Comparison of ENCODE assay signal across 26 mouse cellular contexts in the genomic region with DNA sequence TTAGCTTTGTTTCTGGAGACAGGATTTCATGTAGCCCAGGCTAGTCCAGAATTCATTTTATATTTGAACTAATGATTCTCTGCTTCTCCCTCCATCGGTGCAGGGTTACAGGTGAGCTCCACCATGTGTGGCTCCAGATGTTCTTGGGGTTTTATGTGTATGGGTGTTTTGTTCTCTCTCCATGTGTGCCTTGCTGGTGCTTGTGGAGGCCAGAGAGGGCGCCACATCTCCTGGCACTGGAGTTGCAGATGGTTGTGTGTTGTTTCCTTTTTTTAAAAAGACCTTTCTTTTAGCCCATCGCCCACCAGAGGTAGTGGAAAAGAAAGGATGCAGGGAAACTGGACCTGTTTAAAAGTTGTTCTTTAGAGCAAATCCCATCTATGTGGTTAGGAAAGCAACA. TPM values are rescaled to one million over a fixed set of nuclear protein-coding genes. Genes with fewer than 3 reads are reported as not detected.
DNase-seq lines count a peak whose midpoint lies in the region; ATAC-seq and TF ChIP-seq lines count a peak whose summit lies in the region.
"Had no signal": no experiment of that assay in that cellular context is flagged by ENCODE, and none has a peak within 500 bp of the region (broad histone marks: within the 10 kb centered on the region; RNA-seq: fewer than 3 reads in every experiment).

No protein-coding gene starts in this region.

- TF ChIP-seq CTCF in kidney, postnatal 0 days (IDR thresholded peaks at IDR 0.05; ENCODE audit: low read depth), result peak; percentile 26
- no peak for TF ChIP-seq CTCF in kidney, adult 2 months (conservative IDR thresholded peaks at IDR 0.05; ENCODE audit: insufficient read depth, insufficient read length, low read depth, low read length)
- peak; percentile 27; the same call in 1 of the 2 replicates for TF ChIP-seq CTCF in stomach, postnatal 0 days (IDR thresholded peaks at IDR 0.05; ENCODE audit: low read depth)

- H3K4me1 ChIP-seq in forebrain, embryonic 11.5 days (replicated peaks; ENCODE audit: control insufficient read depth, insufficient read depth, low read length), result no peaks in the 10 kb centered on the region
- H3K4me1 ChIP-seq in forebrain, embryonic 14.5 days (ENCODE audit: control insufficient read depth, insufficient read depth, low read length), result no peaks in the 10 kb centered on the region
- H3K4me1 ChIP-seq in kidney, postnatal 0 days (replicated peaks; ENCODE audit: insufficient read depth, low read length), result no peaks in the 10 kb centered on the region
- H3K4me1 ChIP-seq in kidney, adult 2 months (ENCODE audit: control insufficient read depth, insufficient read depth, low read length), result no peaks in the 10 kb centered on the region
- no peaks in the 10 kb centered on the region for H3K4me1 ChIP-seq in midbrain, embryonic 11.5 days (ENCODE audit: control insufficient read depth, insufficient read depth, low read length)
- H3K4me1 ChIP-seq in midbrain, embryonic 16.5 days (ENCODE audit: control insufficient read depth, insufficient read depth, low read length), result no peaks in the 10 kb centered on the region
- no peaks in the 10 kb centered on the region for H3K4me1 ChIP-seq in stomach, postnatal 0 days (replicated peaks; ENCODE audit: control insufficient read depth, insufficient read depth)

- H3K4me3 ChIP-seq in forebrain, embryonic 11.5 days (ENCODE audit: low read depth, low read length), result no peak overlapping the region
- no peak overlapping the region for H3K4me3 ChIP-seq in forebrain, embryonic 14.5 days (ENCODE audit: low read depth, low read length)
- no peak overlapping the region for H3K4me3 ChIP-seq in kidney, postnatal 0 days (replicated peaks; ENCODE audit: low read depth, low read length)
- H3K4me3 ChIP-seq in kidney, adult 2 months (ENCODE audit: insufficient read depth, low read depth, low read length), result no peak overlapping the region
- no peak overlapping the region for H3K4me3 ChIP-seq in midbrain, embryonic 11.5 days (ENCODE audit: low read depth, low read length)
- H3K4me3 ChIP-seq in midbrain, embryonic 16.5 days (ENCODE audit: low read depth, low read length), result no peak overlapping the region
- no peak overlapping the region for H3K4me3 ChIP-seq in stomach, postnatal 0 days (ENCODE audit: low read depth, low read length)
- H3K4me3 ChIP-seq: gastrocnemius, adult 2 months; limb, embryonic 13.5 days had no signal

- ATAC-seq in forebrain, embryonic 11.5 days (replicated peaks; ENCODE audit: low FRiP score), result no peak
- ATAC-seq in forebrain, embryonic 14.5 days, result no peak
- no peak for ATAC-seq in kidney, postnatal 0 days (replicated peaks; ENCODE audit: low FRiP score, low read depth)
- ATAC-seq in midbrain, embryonic 11.5 days (ENCODE audit: low FRiP score), result no peak
- ATAC-seq in midbrain, embryonic 16.5 days, result no peak
- no peak for ATAC-seq in stomach, postnatal 0 days (ENCODE audit: low FRiP score, low TSS enrichment)
- no peak for ATAC-seq in monocyte, adult 5-6 weeks (replicated peaks; ENCODE audit: insufficient number of reproducible peaks, low FRiP score, low TSS enrichment, poor library complexity, severe bottlenecking)

- no peak overlapping the region for H3K4me2 ChIP-seq in forebrain, embryonic 11.5 days (ENCODE audit: low read depth, low read length, severe bottlenecking)
- no peak overlapping the region for H3K4me2 ChIP-seq in forebrain, embryonic 14.5 days (ENCODE audit: low read length)
- no peak overlapping the region for H3K4me2 ChIP-seq in kidney, postnatal 0 days (ENCODE audit: low read length)
- H3K4me2 ChIP-seq in midbrain, embryonic 11.5 days, result no peak overlapping the region
- H3K4me2 ChIP-seq in midbrain, embryonic 16.5 days (ENCODE audit: low read length), result no peak overlapping the region
- H3K4me2 ChIP-seq in stomach, postnatal 0 days (replicated peaks; ENCODE audit: low read depth), result no peak overlapping the region
- H3K4me2 ChIP-seq: heart, embryonic 11.5 days; hindbrain, embryonic 14.5 days; limb, embryonic 13.5 days; liver, embryonic 11.5 days had no signal

- H3K27me3 ChIP-seq in forebrain, embryonic 11.5 days (ENCODE audit: control insufficient read depth, insufficient read depth, low read length), result no peaks in the 10 kb centered on the region
- H3K27me3 ChIP-seq in forebrain, embryonic 14.5 days (replicated peaks; ENCODE audit: control insufficient read depth, insufficient read depth, low read length), result no peaks in the 10 kb centered on the region
- peaks cover 4% of the 10 kb centered on the region; the same call in 1 of the 2 replicates for H3K27me3 ChIP-seq in kidney, postnatal 0 days (ENCODE audit: insufficient read depth, low read length)
- H3K27me3 ChIP-seq in kidney, adult 2 months (replicated peaks; ENCODE audit: control insufficient read depth, insufficient read depth, low read length), result no peaks in the 10 kb centered on the region
- no peaks in the 10 kb centered on the region for H3K27me3 ChIP-seq in midbrain, embryonic 11.5 days (ENCODE audit: control insufficient read depth, insufficient read depth, low read length)
- H3K27me3 ChIP-seq in midbrain, embryonic 16.5 days (ENCODE audit: control insufficient read depth, insufficient read depth, low read depth, low read length), result no peaks in the 10 kb centered on the region
- no peaks in the 10 kb centered on the region for H3K27me3 ChIP-seq in stomach, postnatal 0 days (ENCODE audit: control insufficient read depth, insufficient read depth, low read length)

- TF ChIP-seq EP300 in stomach, postnatal 0 days (optimal IDR thresholded peaks at IDR 0.05), result no peak

- H3K36me3 ChIP-seq in forebrain, embryonic 11.5 days (ENCODE audit: control insufficient read depth, insufficient read depth, low read length), result no peaks in the 10 kb centered on the region
- H3K36me3 ChIP-seq in forebrain, embryonic 14.5 days (ENCODE audit: control insufficient read depth, insufficient read depth, low read length), result no peaks in the 10 kb centered on the region
- H3K36me3 ChIP-seq in kidney, postnatal 0 days (ENCODE audit: insufficient read depth, low read length), result no peaks in the 10 kb centered on the region
- no peaks in the 10 kb centered on the region for H3K36me3 ChIP-seq in kidney, adult 2 months (ENCODE audit: control insufficient read depth, insufficient read depth, low read length)
- no peaks in the 10 kb centered on the region for H3K36me3 ChIP-seq in midbrain, embryonic 11.5 days (ENCODE audit: control insufficient read depth, insufficient read depth, low read length)
- no peaks in the 10 kb centered on the region for H3K36me3 ChIP-seq in midbrain, embryonic 16.5 days (ENCODE audit: control insufficient read depth, insufficient read depth, low read length)
- no peaks in the 10 kb centered on the region for H3K36me3 ChIP-seq in stomach, postnatal 0 days (ENCODE audit: control insufficient read depth, insufficient read depth, low read length)
- H3K36me3 ChIP-seq: limb, embryonic 13.5 days had no signal

- TF ChIP-seq POLR2A in kidney, adult 2 months (IDR thresholded peaks at IDR 0.05; ENCODE audit: low read depth, low read length), result no peak

- no peak overlapping the region for H3K9ac ChIP-seq in forebrain, embryonic 11.5 days (ENCODE audit: low read length)
- no peak overlapping the region for H3K9ac ChIP-seq in forebrain, embryonic 14.5 days (ENCODE audit: low read length)
- H3K9ac ChIP-seq in kidney, postnatal 0 days (ENCODE audit: low read depth, low read length), result no peak overlapping the region
- no peak overlapping the region for H3K9ac ChIP-seq in midbrain, embryonic 11.5 days (ENCODE audit: low read length)
- no peak overlapping the region for H3K9ac ChIP-seq in midbrain, embryonic 16.5 days (ENCODE audit: low read depth, low read length)
- H3K9ac ChIP-seq in stomach, postnatal 0 days (ENCODE audit: low read length), result no peak overlapping the region
- H3K9ac ChIP-seq: hindbrain, embryonic 14.5 days; limb, embryonic 13.5 days had no signal

- no peak overlapping the region for H3K27ac ChIP-seq in forebrain, embryonic 11.5 days (ENCODE audit: low read depth, low read length)
- no peak overlapping the region for H3K27ac ChIP-seq in forebrain, embryonic 14.5 days (ENCODE audit: low read depth, low read length)
- H3K27ac ChIP-seq in kidney, postnatal 0 days, result no peak overlapping the region
- no peak overlapping the region for H3K27ac ChIP-seq in kidney, adult 2 months (ENCODE audit: insufficient read depth, low read depth, low read length)
- H3K27ac ChIP-seq in midbrain, embryonic 11.5 days (ENCODE audit: low read depth, low read length), result no peak overlapping the region
- H3K27ac ChIP-seq in midbrain, embryonic 16.5 days (ENCODE audit: low read length), result no peak overlapping the region
- no peak overlapping the region for H3K27ac ChIP-seq in stomach, postnatal 0 days (replicated peaks)
- H3K27ac ChIP-seq: gastrocnemius, adult 2 months; hindbrain, embryonic 14.5 days; limb, embryonic 13.5 days had no signal

- peak; percentile 40 for DNase-seq in forebrain, embryonic 11.5 days (ENCODE audit: low spot score)
- no peak for DNase-seq in forebrain, embryonic 14.5 days (ENCODE audit: low spot score)
- no peak for DNase-seq in kidney, postnatal 0 days (ENCODE audit: low spot score)
- no peak for DNase-seq in kidney, adult 2 months
- peak; percentile 17 for DNase-seq in midbrain, embryonic 11.5 days (ENCODE audit: low spot score, missing footprints)
- DNase-seq in stomach, postnatal 0 days (ENCODE audit: low spot score), result no peak
- DNase-seq: adrenal gland, adult 8-10 months; cerebellum, adult 8-10 months; cerebellum, postnatal 36 days; gastrocnemius, adult 2 months; gastrocnemius, postnatal 36 days; heart, adult 18-20 months; kidney, adult 18-20 months; layer of hippocampus, adult 9-11 months; lung, adult 18-20 months; lung, postnatal 14 days; thymus, postnatal 4 days had no signal

- WGBS in forebrain, embryonic 11.5 days, result 89% methylated on average over 3 of the region's 3 CpGs
- WGBS in forebrain, embryonic 14.5 days, result 74% methylated on average over 3 of the region's 3 CpGs
- 83% methylated on average over 3 of the region's 3 CpGs for WGBS in kidney, postnatal 0 days
- WGBS in kidney, adult 2 months, result 83% methylated on average over 3 of the region's 3 CpGs
- 82% methylated on average over 3 of the region's 3 CpGs for WGBS in midbrain, embryonic 11.5 days
- WGBS in midbrain, embryonic 16.5 days, result 81% methylated on average over 3 of the region's 3 CpGs
- 77% methylated on average over 3 of the region's 3 CpGs for WGBS in stomach, postnatal 0 days

- H3K9me3 ChIP-seq in forebrain, embryonic 11.5 days (ENCODE audit: control insufficient read depth, low read length), result no peaks in the 10 kb centered on the region
- H3K9me3 ChIP-seq in forebrain, embryonic 14.5 days (replicated peaks; ENCODE audit: control insufficient read depth, low read length), result no peaks in the 10 kb centered on the region
- no peaks in the 10 kb centered on the region for H3K9me3 ChIP-seq in kidney, postnatal 0 days (replicated peaks; ENCODE audit: low read length)
- H3K9me3 ChIP-seq in midbrain, embryonic 11.5 days (ENCODE audit: control insufficient read depth, low read length), result no peaks in the 10 kb centered on the region
- no peaks in the 10 kb centered on the region for H3K9me3 ChIP-seq in midbrain, embryonic 16.5 days (replicated peaks; ENCODE audit: control insufficient read depth, low read length, poor library complexity, severe bottlenecking)
- no peaks in the 10 kb centered on the region for H3K9me3 ChIP-seq in stomach, postnatal 0 days (ENCODE audit: control insufficient read depth, low read length)
- H3K9me3 ChIP-seq: limb, embryonic 13.5 days had no signal

RNA-seq across cellular contexts. Expression of a gene that starts 13.9 kb away (rescaled TPM):
- 0.25 and 0.28 TPM in 2 replicates for polyA plus RNA-seq in forebrain, embryonic 11.5 days (2014; fragmentation: Nextera tagmentation; extraction: Ambion mirVana)
- 7.8 and 10.3 TPM in 2 replicates for polyA plus RNA-seq in forebrain, embryonic 14.5 days (2014; fragmentation: Nextera tagmentation; extraction: Ambion mirVana)
- polyA plus RNA-seq in kidney, postnatal 0 days (2015; fragmentation: Nextera tagmentation; extraction: Ambion mirVana), result 0.51 and 0.75 TPM in 2 replicates
- polyA plus RNA-seq in kidney, adult 2 months (2012; rRNA removed), result 4.1 and 4.2 TPM in 2 replicates
- 0.20 and 0.37 TPM in 2 replicates for polyA plus RNA-seq in midbrain, embryonic 11.5 days (2014; fragmentation: Nextera tagmentation; extraction: Ambion mirVana)
- 3.3 and 4.6 TPM in 2 replicates for polyA plus RNA-seq in midbrain, embryonic 16.5 days (2015; fragmentation: Nextera tagmentation; extraction: Ambion mirVana)
- polyA plus RNA-seq in stomach, postnatal 0 days (2015; fragmentation: Nextera tagmentation; extraction: Ambion mirVana), result 0.44 and 0.76 TPM in 2 replicates
- total RNA-seq in monocyte, adult 5-6 weeks (2017), result not detected in 3 replicates
- total RNA-seq: hematopoietic stem cell, adult 5-6 weeks had no signal
- polyA plus RNA-seq: thymus, postnatal 0 days had no signal

RNA-seq across cellular contexts. Expression of a gene that starts 59.3 kb away (rescaled TPM):
- 10.5 and 11.5 TPM in 2 replicates for polyA plus RNA-seq in forebrain, embryonic 11.5 days (2014; fragmentation: Nextera tagmentation; extraction: Ambion mirVana)
- 5.0 and 7.8 TPM in 2 replicates for polyA plus RNA-seq in forebrain, embryonic 14.5 days (2014; fragmentation: Nextera tagmentation; extraction: Ambion mirVana)
- polyA plus RNA-seq in kidney, postnatal 0 days (2015; fragmentation: Nextera tagmentation; extraction: Ambion mirVana), result 6.2 and 7.6 TPM in 2 replicates
- 5.7 and 6.6 TPM in 2 replicates for polyA plus RNA-seq in kidney, adult 2 months (2012; rRNA removed)
- 14.2 and 14.6 TPM in 2 replicates for polyA plus RNA-seq in midbrain, embryonic 11.5 days (2014; fragmentation: Nextera tagmentation; extraction: Ambion mirVana)
- polyA plus RNA-seq in midbrain, embryonic 16.5 days (2015; fragmentation: Nextera tagmentation; extraction: Ambion mirVana), result 10.2 and 10.8 TPM in 2 replicates
- 3.9 and 4.8 TPM in 2 replicates for polyA plus RNA-seq in stomach, postnatal 0 days (2015; fragmentation: Nextera tagmentation; extraction: Ambion mirVana)
- total RNA-seq in monocyte, adult 5-6 weeks (2017), result 0.21 to 1.3 TPM (median 0.58 TPM) in 3 replicates
- total RNA-seq: CH12.LX; hematopoietic stem cell, adult 5-6 weeks had no signal

Comparison
In these comparisons a context has a peak if more than half of its experiments do, and no peak if none do; other contexts are left out.
1. DNase-seq: peak in forebrain, embryonic 11.5 days (single experiment) and midbrain, embryonic 11.5 days (single experiment); none in forebrain, embryonic 14.5 days (single experiment), kidney, postnatal 0 days (single experiment), kidney, adult 2 months (single experiment) and stomach, postnatal 0 days (single experiment).